24 mouse cellular contexts compared by ENCODE assay signal in genomic region chr11:32743891-32744290, GRCm38 (mm10).
DNase-seq lines count a peak whose midpoint lies in the region; ATAC-seq lines count a peak whose summit lies in the region.
"Had no signal": no experiment of that assay in that cellular context is flagged by ENCODE, and none has a peak within 500 bp of the region (broad histone marks: within the 10 kb centered on the region; RNA-seq: fewer than 3 reads in every experiment).

No protein-coding gene starts in this region.

- H3K4me3 ChIP-seq in forebrain, embryonic 11.5 days (ENCODE audit: low read depth, low read length) = no peak overlapping the region
- H3K4me3 ChIP-seq in forebrain, embryonic 10.5 days = no peak overlapping the region
- no peak overlapping the region for H3K4me3 ChIP-seq in limb, embryonic 12.5 days (replicated peaks)
- H3K4me3 ChIP-seq: forebrain, embryonic 12.5 days; forebrain, embryonic 15.5 days; heart, adult 2 months; heart, embryonic 10.5 days; heart, embryonic 13.5 days; hindbrain, embryonic 12.5 days; hindbrain, embryonic 15.5 days had no signal

- no peak overlapping the region for H3K4me2 ChIP-seq in forebrain, embryonic 11.5 days (ENCODE audit: low read depth, low read length, severe bottlenecking)
- no peak overlapping the region for H3K4me2 ChIP-seq in limb, embryonic 12.5 days
- H3K4me2 ChIP-seq: forebrain, embryonic 12.5 days; forebrain, embryonic 15.5 days; heart, embryonic 13.5 days; hindbrain, embryonic 12.5 days; hindbrain, embryonic 15.5 days had no signal

- no peaks in the 10 kb centered on the region for H3K9me3 ChIP-seq in forebrain, embryonic 11.5 days (ENCODE audit: control insufficient read depth, low read length)
- no peaks in the 10 kb centered on the region; the same call in 1 of the 2 replicates for H3K9me3 ChIP-seq in forebrain, embryonic 10.5 days
- 0 out of 2 replicates have a peak, but pooled peaks cover 3% of the 10 kb centered on the region for H3K9me3 ChIP-seq in limb, embryonic 12.5 days
- H3K9me3 ChIP-seq: forebrain, embryonic 12.5 days; forebrain, embryonic 15.5 days; heart, embryonic 10.5 days; hindbrain, embryonic 12.5 days; hindbrain, embryonic 15.5 days had no signal

- intact Hi-C loops in left cerebral cortex, postnatal 4 days (cut with DNase I) = no loop called here

- peak; percentile 7 for DNase-seq in forebrain, embryonic 11.5 days (ENCODE audit: low spot score)
- DNase-seq in forebrain, embryonic 10.5 days (ENCODE audit: extremely low spot score, low spot score) = no peak
- DNase-seq in embryo, embryonic 11 days = peak; percentile 29
- peak; percentile 44 for DNase-seq in forelimb bud, embryonic 11.5 days (ENCODE audit: low read depth, low spot score)
- DNase-seq in frontal cortex, postnatal 36 days (ENCODE audit: low spot score in 2 of 2) = no peak
- no peak for DNase-seq in layer of hippocampus, adult 18-20 months (ENCODE audit: low spot score in 2 of 2)
- DNase-seq in left cerebral cortex, postnatal 4 days = no peak
- DNase-seq: adrenal gland, adult 2 months; adrenal gland, postnatal 14 days; cerebellum, adult 11 months; cerebellum, adult 8-10 months; cerebellum, postnatal 14 days; gastrocnemius, postnatal 25 days; heart, adult 2 months; kidney, adult 2 months had no signal

- H3K4me1 ChIP-seq in forebrain, embryonic 11.5 days (replicated peaks; ENCODE audit: control insufficient read depth, insufficient read depth, low read length) = no peaks in the 10 kb centered on the region
- H3K4me1 ChIP-seq in forebrain, embryonic 10.5 days = no peaks in the 10 kb centered on the region
- peaks cover 9% of the 10 kb centered on the region; the same call in 1 of the 2 replicates for H3K4me1 ChIP-seq in limb, embryonic 12.5 days (replicated peaks)
- H3K4me1 ChIP-seq: forebrain, embryonic 12.5 days; forebrain, embryonic 15.5 days; hindbrain, embryonic 12.5 days; hindbrain, embryonic 15.5 days had no signal

- H3K27ac ChIP-seq in forebrain, embryonic 11.5 days (ENCODE audit: low read depth, low read length) = no peak overlapping the region
- H3K27ac ChIP-seq in forebrain, embryonic 10.5 days = no peak overlapping the region
- H3K27ac ChIP-seq in limb, embryonic 12.5 days = peak overlapping the region; percentile 42
- H3K27ac ChIP-seq: forebrain, embryonic 12.5 days; forebrain, embryonic 15.5 days; heart, adult 2 months; heart, embryonic 10.5 days; heart, embryonic 13.5 days; hindbrain, embryonic 12.5 days; hindbrain, embryonic 15.5 days had no signal

- peaks cover 14% of the 10 kb centered on the region; the same call in 1 of the 2 replicates for H3K36me3 ChIP-seq in forebrain, embryonic 11.5 days (ENCODE audit: control insufficient read depth, insufficient read depth, low read length)
- H3K36me3 ChIP-seq in forebrain, embryonic 10.5 days (replicated peaks) = peaks cover 92% of the 10 kb centered on the region
- H3K36me3 ChIP-seq in limb, embryonic 12.5 days = peaks cover 89% of the 10 kb centered on the region

- WGBS in forebrain, embryonic 11.5 days = 84% methylated on average over 5 of the region's 5 CpGs
- 82% methylated on average over 5 of the region's 5 CpGs for WGBS in forebrain, embryonic 10.5 days
- WGBS in limb, embryonic 12.5 days = 18% methylated on average over 5 of the region's 5 CpGs

- H3K27me3 ChIP-seq in forebrain, embryonic 11.5 days (ENCODE audit: control insufficient read depth, insufficient read depth, low read length) = no peaks in the 10 kb centered on the region
- no peaks in the 10 kb centered on the region for H3K27me3 ChIP-seq in forebrain, embryonic 10.5 days (ENCODE audit: poor library complexity, severe bottlenecking)
- no peaks in the 10 kb centered on the region for H3K27me3 ChIP-seq in limb, embryonic 12.5 days
- H3K27me3 ChIP-seq: forebrain, embryonic 12.5 days; forebrain, embryonic 15.5 days; heart, embryonic 13.5 days; hindbrain, embryonic 12.5 days; hindbrain, embryonic 15.5 days had no signal

- H3K9ac ChIP-seq in forebrain, embryonic 11.5 days (ENCODE audit: low read length) = no peak overlapping the region
- H3K9ac ChIP-seq in limb, embryonic 12.5 days (replicated peaks) = no peak overlapping the region
- H3K9ac ChIP-seq: forebrain, embryonic 12.5 days; forebrain, embryonic 15.5 days; heart, embryonic 13.5 days; hindbrain, embryonic 12.5 days; hindbrain, embryonic 15.5 days had no signal

- ATAC-seq in forebrain, embryonic 11.5 days (replicated peaks; ENCODE audit: low FRiP score) = no peak
- no peak for ATAC-seq in limb, embryonic 12.5 days (ENCODE audit: insufficient number of reproducible peaks, insufficient read depth, low FRiP score, low TSS enrichment, low read depth)
- ATAC-seq: CD4-positive, CD25-positive, alpha-beta regulatory T cell, adult 4 months; forebrain, embryonic 15.5 days; intestine, postnatal 0 days had no signal

Comparison
In these comparisons a context has a peak if more than half of its experiments do, and no peak if none do; other contexts are left out.
1. DNase-seq: peak in forebrain, embryonic 11.5 days (single experiment), embryo, embryonic 11 days (single experiment) and forelimb bud, embryonic 11.5 days (single experiment); none in forebrain, embryonic 10.5 days (single experiment), frontal cortex, postnatal 36 days (0 of 2), layer of hippocampus, adult 18-20 months (0 of 2) and left cerebral cortex, postnatal 4 days (single experiment).